Mouse (Mus musculus) forebrain, postnatal 0 days (tissue): ENCODE measurements around the gene Gtf3a. TPM values are rescaled to one million over a fixed set of nuclear protein-coding genes. Genes with fewer than 3 reads are reported as not detected.

Source experiments
- ATAC-seq: fragments of 200-750 bp; cut with Nextera tagmentation; 2 replicates; pipeline ENCODE4 v1.8.0; 2017; ENCODE audit warnings: mild to moderate bottlenecking, moderate library complexity
- DNase-seq: peaks from one replicate; pipeline ENCODE4 v3.0.0-alpha.2; 2015
- H3K27ac ChIP-seq: fragments of 300-500 bp; sonication (generic); 2 replicates; pipeline ENCODE4 v1.5.1; 2014; ENCODE audit warnings: low read depth, mild to moderate bottlenecking, antibody characterized with exemption, low read length, moderate library complexity, mixed read lengths
- H3K27me3 ChIP-seq: fragments of 300-500 bp; sonication (generic); 2 replicates; pipeline ENCODE4 v1.6.1; 2014; ENCODE audit warnings: mild to moderate bottlenecking, low read length, mixed read lengths; ENCODE audit not compliant: insufficient read depth
- H3K36me3 ChIP-seq: fragments of 300-500 bp; sonication (generic); 2 replicates; pipeline ENCODE4 v1.6.1; 2014; ENCODE audit warnings: mild to moderate bottlenecking, moderate library complexity; ENCODE audit not compliant: insufficient read depth
- H3K4me1 ChIP-seq: fragments of 300-500 bp; sonication (generic); 2 replicates; pipeline ENCODE4 v1.6.1; 2014; ENCODE audit warnings: antibody characterized with exemption; ENCODE audit not compliant: insufficient read depth
- H3K4me2 ChIP-seq: fragments of 300-500 bp; sonication (generic); 2 replicates; pipeline ENCODE4 v1.6.1; 2014; ENCODE audit warnings: low read depth, mild to moderate bottlenecking, moderate library complexity
- H3K4me3 ChIP-seq: fragments of 300-500 bp; sonication (generic); 2 replicates; pipeline ENCODE4 v1.5.1; 2014; ENCODE audit warnings: low read depth, low read length, mixed read lengths
- H3K9ac ChIP-seq: fragments of 300-500 bp; sonication (generic); 2 replicates; pipeline ENCODE4 v1.6.1; 2014; ENCODE audit warnings: mild to moderate bottlenecking
- H3K9me3 ChIP-seq: fragments of 300-500 bp; sonication (generic); 2 replicates; pipeline ENCODE4 v1.6.1; 2016; ENCODE audit warnings: low read length
- CTCF ChIP-seq: sonication (generic); IDR thresholded peaks from 2 replicates; pipeline ENCODE4 v1.5.1; 2016; ENCODE audit warnings: antibody characterized with exemption, control low read depth, low read depth
- WGBS: fragments of 180-500 bp; shearing (Covaris S2); extraction: QIAGEN DNeasy Blood & Tissue Kit; methylation state at CpG from one replicate; pipeline ENCODE4 v1.1.7; 2014; 5-methylcytosine and 5-hydroxymethylcytosine counted together
- polyA plus RNA-seq: library from polyadenylated mRNA; unstranded; fragments of >200 nt; fragmentation: Nextera tagmentation; extraction: Ambion mirVana; gene quantifications from 2 replicates; pipeline ENCODE4 v1.2.1, GENCODE M21; 2015
- total RNA-seq: library from RNA; depleted of rRNA; stranded (reverse); fragments of >200 nt; gene quantifications from 2 replicates; pipeline ENCODE4 v1.2.3, GENCODE M21; 2014

Gene Gtf3a
- total and polyA plus RNA-seq, 2 experiments from 2014 or later, result 67.6 to 123 TPM

DNA sequence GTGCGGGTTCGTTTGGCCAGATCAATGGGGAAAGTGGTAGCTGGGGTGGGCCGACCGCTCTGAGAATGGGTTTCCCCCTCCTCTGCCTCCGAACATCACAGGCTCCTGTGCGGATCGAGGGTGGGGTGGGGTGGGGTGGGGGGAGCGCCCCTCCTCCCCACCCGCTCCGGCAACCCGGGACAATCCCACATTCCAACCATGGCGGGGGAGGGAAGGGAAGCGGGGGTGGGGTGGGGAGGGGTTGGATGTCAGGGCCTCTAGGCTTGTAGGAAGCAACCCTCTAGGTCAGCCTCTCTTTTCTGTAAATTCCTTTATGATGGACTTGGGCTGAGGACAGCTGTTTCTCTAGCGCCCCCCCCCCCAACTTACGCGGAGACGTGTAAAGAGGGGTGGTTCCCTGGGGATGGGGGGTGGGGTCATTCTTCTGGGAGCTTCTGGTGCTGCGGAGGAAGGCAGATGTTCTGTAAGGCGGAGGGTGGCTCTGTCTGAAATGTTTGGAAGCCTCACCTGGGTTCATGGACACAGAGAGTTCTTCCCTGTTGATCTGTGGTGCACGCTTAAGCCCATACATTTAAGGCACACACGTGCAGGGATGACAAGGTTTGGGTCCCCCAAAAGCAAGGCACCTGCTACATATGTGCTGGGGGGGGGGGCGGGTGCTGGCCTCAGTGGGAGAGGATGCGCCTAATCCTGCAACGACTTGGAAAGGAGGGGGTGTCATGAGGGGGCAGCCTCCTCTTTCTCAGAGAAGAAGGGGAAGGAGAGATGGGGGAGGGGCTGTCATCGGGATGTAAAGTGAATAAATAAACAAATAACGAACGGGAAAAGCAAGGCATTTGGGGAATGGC, 27.9 kb upstream of the Gtf3a start:
- WGBS, result 5% methylated on average over 26 of the region's 27 CpGs
- Histone ChIP-seq H3K9me3 (no peaks in the 10 kb centered on the region), H3K9ac (peak overlapping the region; percentile 47), H3K36me3 (no peaks in the 10 kb centered on the region), H3K4me3 (peak overlapping the region; percentile 26), H3K4me2 (peak overlapping the region; percentile 63), H3K27me3 (no peaks in the 10 kb centered on the region), H3K4me1 (no peaks in the 10 kb centered on the region), H3K27ac (no peak overlapping the region)
- ATAC-seq (peak; percentile 53), DNase-seq (peak; percentile 39)
- no peak for TF ChIP-seq CTCF

GRCm38 (mm10) chr5:146921224-146921623, 27.2 kb upstream of the Gtf3a start:
- Histone ChIP-seq H3K36me3 (no peaks in the 10 kb centered on the region), H3K4me1 (no peaks in the 10 kb centered on the region), H3K27ac (no peak overlapping the region), H3K4me3 (peak overlapping the region; percentile 26), H3K9ac (no peak overlapping the region), H3K4me2 (peak overlapping the region; percentile 63; the same call in 1 of the 2 replicates), H3K27me3 (no peaks in the 10 kb centered on the region), H3K9me3 (no peaks in the 10 kb centered on the region)
- DNase-seq (peak; percentile 9), ATAC-seq (peak; percentile 50; the same call in 1 of the 2 replicates)
- 66% methylated on average over 8 of the region's 8 CpGs for WGBS
- TF ChIP-seq CTCF, result no peak

DNA sequence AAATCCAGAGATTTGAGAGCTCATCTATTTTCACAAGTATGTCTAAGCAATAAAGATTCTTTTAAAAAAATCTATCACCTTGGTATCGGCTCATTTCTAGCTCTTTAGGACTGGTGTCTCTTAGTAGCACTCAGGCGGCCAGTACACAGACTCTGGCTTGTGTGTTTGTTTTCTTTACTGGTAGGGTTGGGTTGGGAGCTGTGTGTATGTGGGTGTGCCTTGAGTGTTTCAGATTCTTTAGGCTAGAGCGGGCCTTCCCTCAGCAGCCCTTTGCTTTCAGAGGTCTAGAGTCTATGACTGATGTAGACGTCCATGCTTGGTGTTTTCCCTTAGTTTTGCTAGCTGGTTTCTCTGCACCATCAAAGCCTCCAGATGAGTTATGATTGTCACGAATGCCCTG, 24.9 kb upstream of the Gtf3a start:
- DNase-seq (no peak), ATAC-seq (no peak)
- H3K9ac ChIP-seq, result no peak overlapping the region
- H3K9me3 ChIP-seq, result no peaks in the 10 kb centered on the region
- no peaks in the 10 kb centered on the region for H3K27me3 ChIP-seq
- H3K4me2 ChIP-seq, result no peak overlapping the region
- no peak overlapping the region for H3K27ac ChIP-seq
- no peaks in the 10 kb centered on the region for H3K4me1 ChIP-seq
- no peak overlapping the region for H3K4me3 ChIP-seq
- no peak for TF ChIP-seq CTCF
- WGBS, result 88% methylated on average over 5 of the region's 5 CpGs
- H3K36me3 ChIP-seq, result no peaks in the 10 kb centered on the region

DNA sequence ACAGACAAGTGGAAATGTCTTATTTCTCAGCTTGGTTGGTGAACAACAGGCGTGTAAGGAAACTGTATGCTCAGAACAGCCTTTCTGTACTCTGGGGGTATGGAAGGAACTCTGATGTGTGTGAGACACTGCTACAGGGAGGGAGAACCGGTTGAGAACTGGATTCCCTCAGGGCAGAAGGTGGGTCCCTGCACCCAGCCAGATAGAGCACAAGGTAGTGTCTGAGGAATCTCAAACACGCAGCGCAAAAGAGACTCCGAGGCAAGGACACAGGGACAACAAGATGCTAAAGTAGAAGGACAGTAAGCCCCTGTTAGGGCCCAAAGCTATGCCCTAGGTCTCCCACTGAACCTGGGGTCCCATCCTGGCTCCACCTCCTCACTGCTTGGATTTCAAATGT, 21.8 kb upstream of the Gtf3a start:
- Histone ChIP-seq H3K9me3 (no peaks in the 10 kb centered on the region), H3K27me3 (no peaks in the 10 kb centered on the region), H3K4me1 (no peaks in the 10 kb centered on the region), H3K9ac (no peak overlapping the region), H3K4me2 (no peak overlapping the region), H3K36me3 (no peaks in the 10 kb centered on the region), H3K27ac (no peak overlapping the region), H3K4me3 (no peak overlapping the region)
- no peak for TF ChIP-seq CTCF
- DNase-seq (no peak), ATAC-seq (no peak)
- 86% methylated on average over 5 of the region's 5 CpGs for WGBS

- H3K4me1 ChIP-seq, result no peaks in the 10 kb centered on the region
- H3K27me3 ChIP-seq, result no peaks in the 10 kb centered on the region
- DNase-seq (no peak), ATAC-seq (no peak)
- no peaks in the 10 kb centered on the region for H3K36me3 ChIP-seq
- H3K4me3 ChIP-seq, result no peak overlapping the region
- no peak for TF ChIP-seq CTCF
- no peak overlapping the region for H3K4me2 ChIP-seq
- no peak overlapping the region for H3K9ac ChIP-seq
- H3K9me3 ChIP-seq, result no peaks in the 10 kb centered on the region
- no peak overlapping the region for H3K27ac ChIP-seq
- WGBS, result 92% methylated on average over 7 of the region's 7 CpGs
Measured at GRCm38 (mm10) chr5:146931422-146931821, 17.0 kb upstream of the Gtf3a start.

- H3K4me2 ChIP-seq, result no peak overlapping the region
- H3K4me1 ChIP-seq, result no peaks in the 10 kb centered on the region
- TF ChIP-seq CTCF, result no peak
- no peak overlapping the region for H3K27ac ChIP-seq
- no peaks in the 10 kb centered on the region for H3K9me3 ChIP-seq
- no peaks in the 10 kb centered on the region for H3K27me3 ChIP-seq
- H3K9ac ChIP-seq, result no peak overlapping the region
- 78% methylated on average over 16 of the region's 16 CpGs for WGBS
- ATAC-seq, result no peak
- no peak for DNase-seq
- no peaks in the 10 kb centered on the region for H3K36me3 ChIP-seq
- no peak overlapping the region for H3K4me3 ChIP-seq
Measured at GRCm38 (mm10) chr5:146931904-146932553, 16.4 kb upstream of the Gtf3a start.

- H3K36me3 ChIP-seq, result no peaks in the 10 kb centered on the region
- no peaks in the 10 kb centered on the region for H3K9me3 ChIP-seq
- DNase-seq (no peak), ATAC-seq (no peak)
- H3K27ac ChIP-seq, result no peak overlapping the region
- no peaks in the 10 kb centered on the region for H3K27me3 ChIP-seq
- no peak overlapping the region for H3K9ac ChIP-seq
- no peak overlapping the region for H3K4me2 ChIP-seq
- H3K4me1 ChIP-seq, result no peaks in the 10 kb centered on the region
- no peak overlapping the region for H3K4me3 ChIP-seq
- TF ChIP-seq CTCF, result no peak
- 88% methylated on average over 12 of the region's 12 CpGs for WGBS
Measured at GRCm38 (mm10) chr5:146933466-146933865, 15.0 kb upstream of the Gtf3a start.
